Mouse (Mus musculus) spleen, postnatal 36 days (tissue): Measurements from ENCODE around the gene Fkbp1b.
"Not testable (repeated sequence)": the region's sequence is repeated elsewhere in the genome, so short reads cannot be mapped to it uniquely, and the experiment has no call there.

Experiments
- DNase-seq, 2 experiments: peaks; one replicate each; pipeline ENCODE4 v3.0.0; 2022; ENCODE audit warnings: low spot score in 2 of 2, mixed read lengths in 1 of 2

Fkbp1b gene

GRCm38 (mm10) chr12:4841392-4841887, at the start of gene Fkbp1b:
Fkbp1b (minus strand) TSS chr12:4841591.
- peak in 1 of 2 experiments; percentile 16 for DNase-seq

DNA sequence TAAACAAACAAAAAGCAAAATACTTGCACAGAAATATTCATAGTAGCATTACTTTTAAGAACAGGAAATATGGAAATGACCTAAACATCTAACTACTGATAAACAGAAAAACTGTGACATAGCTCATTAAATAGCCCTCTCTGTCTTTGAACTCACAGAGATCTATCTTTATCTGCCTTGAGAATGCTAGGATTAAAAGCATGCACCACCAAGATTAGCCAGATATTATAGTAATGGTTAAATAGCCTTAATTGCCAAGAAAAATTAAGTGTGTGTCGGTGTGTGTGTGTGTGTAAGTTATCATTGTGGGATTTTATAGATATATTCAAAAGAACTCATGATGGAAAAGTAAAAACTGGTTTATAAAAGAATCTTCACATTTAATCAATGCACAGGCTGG, 48.5 kb upstream of the Fkbp1b start:
- DNase-seq, result no peak

GRCm38 (mm10) chr12:4889251-4889650, 47.9 kb upstream of the Fkbp1b start:
- no peak for DNase-seq

- DNase-seq, result no peak
Observed at GRCm38 (mm10) chr12:4888739-4889138, 47.3 kb upstream of the Fkbp1b start.

- not testable (repeated sequence) for DNase-seq
Observed at GRCm38 (mm10) chr12:4886581-4886980, 45.2 kb upstream of the Fkbp1b start.

DNA sequence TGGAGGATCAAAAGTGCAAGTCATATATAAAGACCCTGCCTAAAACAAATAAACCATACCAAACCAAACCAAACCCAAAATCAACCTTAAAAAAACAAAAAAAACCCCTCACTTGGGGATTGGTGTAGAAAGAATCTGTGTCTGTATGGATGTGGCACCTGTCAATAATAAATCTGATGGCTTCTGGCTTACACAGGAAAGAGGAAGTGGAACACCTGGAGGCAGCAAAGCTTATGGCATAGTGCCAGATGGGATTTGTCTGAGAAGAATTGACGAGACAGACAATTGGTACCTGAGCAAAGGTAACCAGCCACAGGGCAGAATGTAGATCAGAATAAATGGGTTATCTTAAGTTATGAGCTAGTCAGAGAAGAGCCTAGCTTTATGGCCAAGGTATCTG, 43.7 kb upstream of the Fkbp1b start:
- no peak for DNase-seq

DNA sequence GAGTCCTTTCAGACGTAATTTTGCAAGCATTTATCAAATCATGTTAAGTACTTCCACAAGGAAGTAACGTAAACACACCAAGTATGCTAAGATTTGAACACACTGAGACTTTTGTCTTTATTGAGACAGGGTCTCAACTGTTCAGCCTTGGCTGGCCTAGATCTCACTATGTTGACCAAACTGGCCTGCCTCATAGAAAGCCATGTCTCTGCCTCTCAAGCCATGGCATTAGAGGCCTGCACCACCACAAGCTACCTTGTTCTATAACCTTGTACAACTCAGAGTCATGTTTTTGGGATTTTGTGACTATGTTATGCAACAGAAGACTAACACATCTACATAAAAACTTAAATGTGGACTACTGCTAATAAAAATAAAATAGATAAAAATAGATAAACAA, 40.7 kb upstream of the Fkbp1b start:
- no peak for DNase-seq

GRCm38 (mm10) chr12:4879048-4879447, 37.7 kb upstream of the Fkbp1b start:
- peak in 1 of 2 experiments; percentile 17 for DNase-seq

DNA sequence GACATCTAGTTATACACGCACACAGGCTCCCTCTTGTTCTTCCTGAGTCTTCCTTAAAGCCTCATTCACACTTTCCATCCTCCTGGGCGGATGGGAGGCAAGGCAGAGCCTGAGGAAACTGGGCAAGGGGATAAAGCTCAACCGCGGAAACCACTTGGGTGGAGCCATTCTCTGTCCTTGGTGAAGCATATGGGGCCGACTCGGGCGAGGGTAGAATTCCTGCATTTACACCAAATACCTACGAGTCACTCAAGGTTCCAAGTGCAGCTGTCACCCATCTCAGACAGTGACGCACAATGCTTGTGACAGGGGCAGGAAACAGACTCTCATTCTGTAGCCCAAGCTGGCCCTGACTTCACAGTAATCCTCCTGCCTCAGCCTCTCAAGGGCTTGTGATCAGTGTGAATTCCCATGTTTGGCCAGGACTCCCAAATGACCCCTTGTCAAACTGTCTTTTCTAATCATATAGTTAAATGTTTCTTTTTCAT, 36.9 kb upstream of the Fkbp1b start:
- no peak for DNase-seq

DNA sequence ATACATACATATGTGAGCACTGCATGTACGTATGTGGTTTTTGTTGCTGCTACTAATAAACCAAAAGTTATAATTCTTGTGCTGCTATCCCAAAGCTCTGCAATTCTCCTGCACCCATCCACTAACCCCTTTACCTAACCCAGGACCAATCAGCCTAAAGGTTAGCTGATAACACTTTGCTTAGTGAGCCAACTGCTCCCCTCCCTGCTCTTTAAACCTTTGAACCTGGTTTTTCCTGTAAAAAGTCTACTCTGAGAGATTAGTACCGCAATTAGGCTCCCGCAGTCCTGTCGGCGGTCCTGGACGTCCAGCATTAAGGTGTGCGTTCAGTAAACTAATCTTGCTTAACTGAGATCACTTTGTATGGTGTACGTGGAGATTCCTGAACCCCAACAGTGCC, 34.2 kb upstream of the Fkbp1b start:
- DNase-seq, result no peak

- peak; percentile 76 to 80 for DNase-seq
Observed at GRCm38 (mm10) chr12:4874161-4874927, 33.0 kb upstream of the Fkbp1b start, which contains the start of gene Mfsd2b. Mfsd2b (minus strand) TSS chr12:4874359.

- no peak for DNase-seq
Observed at GRCm38 (mm10) chr12:4873531-4873930, 32.1 kb upstream of the Fkbp1b start.

- DNase-seq, result peak; percentile 31 to 64
Observed at GRCm38 (mm10) chr12:4872983-4873477, 31.6 kb upstream of the Fkbp1b start.

- no peak for DNase-seq
Observed at GRCm38 (mm10) chr12:4872273-4872672, 30.9 kb upstream of the Fkbp1b start.

GRCm38 (mm10) chr12:4871260-4871659, 29.9 kb upstream of the Fkbp1b start:
- DNase-seq, result no peak

DNA sequence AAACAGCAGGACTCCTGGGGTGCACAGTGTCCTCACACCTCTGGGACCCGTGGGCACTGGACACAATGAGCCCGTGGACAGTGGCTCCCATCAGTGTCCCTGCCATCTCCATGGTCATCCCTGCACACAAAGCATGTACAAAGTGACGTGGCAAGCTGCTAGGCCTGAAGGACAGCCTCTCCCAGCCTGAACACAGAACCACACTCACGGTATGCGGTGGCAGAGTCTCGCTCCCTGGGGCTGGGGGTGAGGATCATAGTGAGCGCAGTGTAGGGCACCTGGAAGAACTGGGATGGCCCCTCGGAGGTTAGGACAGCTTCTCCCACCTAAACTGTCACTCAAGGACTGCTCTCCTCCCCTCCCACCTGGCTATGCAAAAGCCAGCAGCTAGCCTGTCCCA, 27.5 kb upstream of the Fkbp1b start:
- no peak for DNase-seq

- no peak for DNase-seq
Observed at GRCm38 (mm10) chr12:4864338-4864690, 22.9 kb upstream of the Fkbp1b start.

DNA sequence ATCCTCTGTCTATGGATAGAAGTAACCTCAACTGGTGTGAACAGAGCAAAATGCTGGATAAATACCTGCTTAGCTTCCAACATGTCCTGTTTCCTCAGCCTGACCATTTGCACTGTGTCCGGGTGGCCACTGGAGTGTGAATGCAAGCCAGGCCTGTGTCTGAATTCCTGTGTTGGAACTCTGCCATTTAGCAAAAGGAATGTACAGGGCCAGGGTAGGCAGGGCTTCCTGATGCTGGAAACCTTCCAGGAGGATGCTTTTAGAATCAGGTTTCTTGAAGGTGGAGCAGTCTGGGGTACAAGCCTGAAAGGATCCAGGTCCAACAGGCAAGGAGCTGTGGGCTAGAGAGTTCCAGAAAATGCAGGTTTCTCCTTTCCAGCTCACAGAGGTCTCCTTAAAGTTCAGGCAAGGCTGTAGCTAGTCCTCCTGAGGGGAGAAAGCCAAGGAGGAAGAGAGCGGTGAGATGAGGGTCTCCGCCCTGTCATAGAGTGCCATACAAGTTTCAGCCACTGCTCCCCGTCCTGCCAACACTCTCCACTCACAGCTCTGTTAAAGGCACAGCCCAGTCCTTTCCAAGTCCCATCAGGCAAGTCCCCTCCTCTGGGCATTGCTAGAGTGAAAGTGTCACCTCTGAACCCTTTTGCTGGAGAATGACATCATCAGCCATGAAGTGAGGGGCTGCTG, 22.4 kb upstream of the Fkbp1b start:
- DNase-seq, result no peak

DNA sequence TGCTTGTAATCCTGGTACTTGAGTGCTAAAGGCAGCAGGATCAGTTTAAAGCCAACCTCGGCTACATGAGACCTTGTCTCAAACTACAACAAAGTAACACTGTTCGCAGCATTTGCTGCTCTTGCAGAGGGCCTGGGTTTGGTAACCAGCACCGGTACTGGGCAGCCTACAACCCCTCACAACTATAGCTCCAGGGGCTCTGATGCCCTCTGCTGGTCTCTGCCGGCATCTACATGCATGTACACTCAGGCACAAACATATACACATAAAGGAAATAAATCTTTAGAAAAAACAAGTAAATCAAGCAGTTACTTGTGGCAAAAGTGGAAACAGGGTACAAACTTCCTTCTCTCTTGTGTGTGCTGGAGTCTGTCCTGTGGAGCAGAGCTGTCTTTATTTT, 21.3 kb upstream of the Fkbp1b start:
- DNase-seq, result no peak

DNA sequence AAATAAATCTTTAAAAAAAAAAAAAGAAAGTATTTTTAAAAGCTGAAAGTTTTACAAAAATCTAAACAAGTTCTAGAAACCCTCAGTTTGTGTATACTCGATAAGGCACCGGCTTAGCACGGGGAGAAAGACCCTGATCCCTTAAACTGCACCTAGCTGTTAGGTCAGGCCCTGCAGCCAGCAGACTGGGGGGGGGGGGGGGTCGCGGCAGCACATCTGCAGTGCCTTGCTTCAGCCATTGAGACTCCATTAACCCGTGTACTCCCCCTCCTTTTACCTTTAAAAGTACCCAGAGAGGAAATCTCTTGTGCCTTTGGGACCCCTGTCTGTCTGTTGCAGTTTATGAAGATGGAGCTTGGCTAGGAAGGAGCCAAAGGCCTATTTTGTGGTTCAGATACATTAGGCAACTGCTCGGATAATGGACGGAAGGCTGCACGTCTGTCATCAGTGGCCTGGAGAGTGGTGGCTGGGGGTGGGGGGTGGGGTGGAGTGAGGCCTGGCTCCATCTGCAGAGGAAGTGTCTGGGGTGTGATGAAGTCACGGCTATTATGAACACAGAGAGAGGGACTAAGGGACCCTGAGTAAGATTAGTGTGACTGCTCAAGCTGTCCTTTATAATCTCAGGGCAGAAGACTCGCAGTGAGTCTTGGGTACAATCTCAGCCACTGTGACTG, 18.0 kb upstream of the Fkbp1b start:
- no peak for DNase-seq

- DNase-seq, result no peak
Observed at GRCm38 (mm10) chr12:4856834-4857233, 15.4 kb upstream of the Fkbp1b start.

DNA sequence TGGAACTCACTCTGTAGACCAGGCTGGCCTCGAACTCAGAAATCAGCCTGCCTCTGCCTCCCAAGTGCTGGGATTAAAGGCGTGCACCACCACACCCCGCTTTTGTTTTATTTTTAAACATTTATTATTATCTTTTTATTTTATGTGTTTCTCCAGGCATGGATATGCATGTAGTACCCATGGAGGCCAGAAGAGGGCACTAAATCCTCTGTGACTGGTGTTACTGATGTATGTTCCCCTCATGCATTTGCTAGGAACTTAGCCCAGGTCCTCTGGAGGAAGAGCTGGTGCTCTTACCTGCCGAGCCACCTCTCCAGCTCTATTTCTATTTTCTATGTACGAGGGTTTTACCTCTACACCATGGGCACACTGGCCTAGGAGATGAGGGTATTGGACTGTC, 14.8 kb upstream of the Fkbp1b start:
- peak in 1 of 2 experiments; percentile 24 for DNase-seq
